Mouse (Mus musculus) 3134 (cell line): ENCODE data around the gene Kdm2a.

Experiments used
- DNase-seq: peaks from one replicate; pipeline ENCODE4 v3.0.0-alpha.2; 2011; ENCODE audit warnings: low spot score; ENCODE audit not compliant: insufficient read length; ENCODE audit errors: extremely low read depth

The Kdm2a gene

DNA sequence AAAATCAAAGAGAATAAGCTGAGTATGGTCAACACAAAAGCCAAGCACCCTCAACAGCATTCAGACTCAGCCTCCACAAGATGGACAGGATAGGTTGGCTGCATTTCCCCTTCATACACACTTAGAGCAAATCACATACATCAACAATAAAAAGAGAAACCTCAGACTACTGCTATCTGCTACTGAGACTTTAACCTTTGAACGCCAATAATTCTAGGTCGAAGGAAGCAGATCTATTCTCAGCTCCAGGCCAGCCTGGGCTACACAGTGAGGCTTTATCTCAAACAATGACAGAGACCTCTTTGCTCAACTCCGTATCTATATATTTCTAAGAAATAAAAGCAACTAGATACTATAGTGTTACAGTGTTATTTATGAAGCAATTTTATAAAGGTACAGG lies 66.8 kb downstream of the Kdm2a start:
- DNase-seq: no peak

DNA sequence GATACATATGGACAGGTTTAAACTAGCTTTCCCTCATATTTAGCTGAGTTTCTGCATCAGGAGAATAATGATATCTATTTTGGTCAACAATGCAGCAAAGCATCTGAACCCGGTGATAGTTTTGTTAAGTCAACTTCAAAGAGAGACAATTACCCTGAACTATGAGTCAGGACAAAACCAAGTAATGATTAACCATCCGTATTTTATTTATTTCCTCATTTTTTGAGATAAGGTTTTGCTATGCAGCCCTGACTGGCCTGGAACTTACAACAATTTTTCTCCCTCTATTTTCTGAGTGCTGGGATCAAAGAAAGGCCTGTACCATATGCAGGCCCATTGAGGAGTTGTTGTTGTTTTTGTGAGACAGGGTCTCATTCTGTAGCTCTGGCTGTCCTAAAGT lies 67.5 kb downstream of the Kdm2a start:
- DNase-seq: no peak

DNA sequence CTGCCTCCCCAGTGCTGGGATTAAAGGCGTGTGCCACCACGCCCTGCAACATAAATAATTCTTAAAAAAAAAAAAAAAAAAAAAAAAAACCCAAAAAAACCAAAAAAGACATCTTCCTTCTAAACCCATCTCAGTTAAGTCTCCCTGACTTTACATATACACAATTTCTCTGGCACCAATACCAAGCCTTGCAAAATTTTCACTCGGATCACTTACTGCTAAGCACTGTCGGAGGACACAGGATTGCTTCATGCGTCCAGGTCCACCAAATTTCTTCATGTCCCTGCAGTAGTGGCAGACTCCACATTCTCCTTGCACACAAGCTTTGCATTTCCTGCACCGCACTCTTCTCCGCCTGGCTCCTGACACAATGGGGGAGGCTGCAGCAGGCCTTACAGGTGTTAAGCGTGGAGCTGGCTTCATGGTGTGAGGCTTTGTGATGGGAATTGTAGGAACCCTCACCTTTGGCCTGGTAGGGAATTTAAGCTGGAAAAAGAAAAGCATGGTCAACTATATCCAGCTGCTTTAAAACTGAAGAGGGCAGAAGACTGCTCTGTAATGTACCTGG lies 69.3 kb downstream of the Kdm2a start:
- no peak for DNase-seq

DNA sequence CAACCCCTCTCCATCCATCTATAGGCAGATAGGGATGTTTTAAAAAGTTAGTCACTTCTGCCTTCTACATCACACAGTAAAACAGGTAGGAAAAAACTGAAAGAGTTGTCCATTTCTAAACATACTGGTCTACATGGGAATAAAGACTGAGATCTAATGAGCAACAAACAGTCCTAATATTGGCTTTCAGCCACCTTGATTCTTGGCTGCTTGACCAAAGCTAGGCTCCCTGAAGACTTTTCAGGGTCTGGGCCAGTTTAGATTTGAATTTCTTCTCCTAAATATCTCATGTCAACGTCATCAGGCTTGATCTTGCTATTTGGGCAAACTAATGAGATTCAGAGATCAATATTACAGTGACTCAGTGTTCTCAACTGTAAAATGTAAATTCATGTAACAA lies 71.2 kb downstream of the Kdm2a start:
- DNase-seq: no peak

DNA sequence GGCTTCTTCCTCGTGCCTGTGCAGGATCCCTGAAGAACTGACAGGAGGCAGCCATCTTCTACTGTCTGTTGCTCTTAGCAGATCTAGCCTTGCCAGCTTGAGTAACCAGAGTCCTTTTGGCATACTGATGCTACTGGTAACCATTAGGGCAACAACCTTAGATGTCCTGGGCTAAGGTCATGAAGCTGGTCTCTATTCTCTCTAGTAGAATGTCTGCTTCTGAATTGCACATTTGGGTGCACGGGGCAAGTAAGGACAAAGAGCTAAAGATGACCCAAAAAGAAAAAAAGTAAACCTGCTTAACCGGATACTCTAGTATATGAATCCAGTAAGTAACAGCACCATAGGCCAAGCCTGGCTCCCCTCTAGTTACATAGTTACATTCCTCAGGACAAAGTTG lies 72.0 kb downstream of the Kdm2a start:
- no peak for DNase-seq

DNA sequence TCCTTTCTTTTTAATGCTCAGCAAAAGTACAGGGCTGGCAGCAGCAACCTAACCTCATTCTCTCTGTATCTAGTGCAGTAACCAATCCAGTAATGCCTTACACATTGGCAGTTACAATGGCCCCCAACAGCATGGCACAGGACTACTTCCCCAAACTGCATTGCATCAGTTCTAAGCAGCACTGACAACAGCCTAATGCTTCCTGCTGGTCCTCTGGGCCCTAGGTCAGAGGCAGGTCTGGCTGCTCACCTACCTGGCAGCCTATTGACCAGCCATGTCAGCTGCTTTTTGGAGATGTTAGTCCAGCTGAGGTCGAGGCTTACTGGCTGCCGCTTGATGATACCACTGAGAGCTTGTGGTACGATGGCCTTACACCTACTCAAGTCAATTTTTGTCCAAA lies 76.0 kb downstream of the Kdm2a start:
- DNase-seq: no peak

DNA sequence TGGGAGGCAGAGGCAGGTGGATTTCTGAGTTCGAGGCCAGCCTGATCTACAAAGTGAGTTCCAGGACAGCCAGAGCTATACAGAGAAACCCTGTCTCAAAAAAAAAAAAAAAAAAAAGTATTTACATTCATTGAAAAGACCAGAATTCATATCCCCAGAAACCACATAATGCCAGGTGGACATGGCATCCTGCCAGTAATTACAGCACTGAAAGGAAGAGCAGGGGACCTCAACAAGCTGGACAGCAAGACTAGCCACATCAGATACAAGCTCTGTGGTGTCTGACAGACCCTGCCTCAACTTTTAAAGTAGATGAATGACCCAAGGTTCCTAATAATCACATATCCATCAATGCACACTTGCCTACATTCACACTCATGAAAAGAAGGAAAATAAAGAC lies 76.5 kb downstream of the Kdm2a start:
- DNase-seq: no peak

DNA sequence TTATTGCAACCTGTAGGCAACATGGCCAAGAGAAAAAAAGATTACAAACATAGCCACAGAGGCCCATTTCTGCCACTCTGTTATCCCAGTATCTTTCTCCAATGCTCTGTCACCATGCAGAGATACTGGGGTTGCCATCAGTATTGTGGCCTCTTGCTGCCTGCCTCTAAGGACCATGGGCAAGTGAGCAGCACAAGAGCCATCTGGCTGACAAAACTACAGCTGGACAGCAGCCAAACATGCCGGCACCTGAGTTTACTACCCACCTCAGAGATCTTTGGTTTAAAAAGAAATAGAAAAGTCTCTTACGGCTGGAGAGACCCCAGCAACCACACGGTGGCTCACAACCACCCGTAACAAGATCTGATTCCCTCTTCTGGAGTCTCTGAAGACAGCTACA lies 78.8 kb downstream of the Kdm2a start:
- DNase-seq: no peak

DNA sequence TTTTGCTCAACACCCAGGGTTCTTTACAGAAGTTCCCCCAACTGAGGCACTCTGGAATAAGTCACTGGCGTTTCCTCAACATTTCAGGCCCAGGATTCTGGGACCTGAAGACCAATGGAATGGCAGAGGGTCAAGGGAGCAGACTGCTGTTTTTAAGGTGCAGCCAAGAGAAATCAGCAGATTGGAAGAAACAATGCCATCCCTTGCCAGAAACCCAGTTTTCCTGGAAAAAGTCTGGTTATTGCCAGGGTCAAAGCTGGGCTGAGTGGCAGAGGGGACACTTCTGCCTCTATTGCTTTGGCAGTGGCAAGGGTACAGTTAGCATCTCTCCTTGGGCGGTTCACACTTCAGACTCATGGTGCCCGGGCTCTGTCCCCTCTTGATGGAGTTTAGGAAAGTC lies 80.9 kb downstream of the Kdm2a start:
- DNase-seq: no peak

DNA sequence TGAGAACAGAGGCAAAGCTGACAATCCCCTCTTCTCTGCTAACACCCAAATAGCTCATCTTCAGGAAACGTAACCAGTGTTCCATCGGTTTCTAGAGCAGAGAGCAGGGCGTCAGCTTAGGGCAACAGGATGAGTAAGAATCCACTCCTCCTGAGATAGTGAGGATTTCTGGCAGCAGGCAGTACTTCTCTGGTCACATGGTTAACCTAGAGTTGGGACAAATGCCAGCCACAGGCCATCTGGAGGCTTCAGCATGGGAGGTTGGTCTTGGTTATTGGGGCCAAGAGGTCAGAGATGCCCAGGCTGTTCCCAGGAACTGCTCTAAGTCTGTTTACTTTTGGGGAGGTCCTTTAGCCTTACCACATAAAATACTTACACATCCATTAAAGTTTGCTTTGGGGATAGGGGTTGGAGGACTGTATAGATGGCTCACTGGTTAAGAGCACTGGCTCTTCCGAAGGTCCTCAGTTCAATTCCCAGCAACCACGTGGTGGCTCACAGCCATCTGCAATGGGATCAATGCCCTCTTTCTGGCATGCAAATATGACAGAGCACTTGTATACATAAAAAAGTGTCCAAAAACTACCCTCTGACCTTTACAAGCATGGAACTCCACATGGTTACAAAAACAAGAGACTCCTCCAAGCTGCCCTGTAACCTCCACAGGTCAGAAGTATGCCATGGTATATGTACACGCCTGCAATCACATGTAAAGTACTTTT lies 82.7 kb downstream of the Kdm2a start:
- DNase-seq: peak; percentile 65

DNA sequence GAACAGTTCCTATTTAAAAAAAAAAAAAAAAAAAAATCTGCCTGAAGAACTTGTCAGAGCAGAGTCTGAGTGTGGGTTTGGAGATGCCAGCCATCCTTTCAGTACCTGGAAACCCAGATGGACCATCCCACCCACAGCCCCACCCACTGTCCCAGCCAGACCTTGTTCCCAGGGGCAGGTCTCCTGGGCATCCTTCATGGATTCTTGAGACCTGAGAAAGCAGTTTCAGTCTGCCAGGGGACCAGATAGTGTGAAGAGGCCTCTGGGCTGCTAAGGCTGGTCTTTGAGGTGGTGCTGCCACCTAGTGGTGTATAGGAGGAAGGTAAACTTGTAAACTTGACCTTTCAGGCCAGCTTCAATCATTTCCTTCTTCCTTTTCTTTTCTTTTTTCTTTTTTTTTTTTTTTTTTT lies 88.3 kb downstream of the Kdm2a start:
- peak; percentile 80 for DNase-seq

DNA sequence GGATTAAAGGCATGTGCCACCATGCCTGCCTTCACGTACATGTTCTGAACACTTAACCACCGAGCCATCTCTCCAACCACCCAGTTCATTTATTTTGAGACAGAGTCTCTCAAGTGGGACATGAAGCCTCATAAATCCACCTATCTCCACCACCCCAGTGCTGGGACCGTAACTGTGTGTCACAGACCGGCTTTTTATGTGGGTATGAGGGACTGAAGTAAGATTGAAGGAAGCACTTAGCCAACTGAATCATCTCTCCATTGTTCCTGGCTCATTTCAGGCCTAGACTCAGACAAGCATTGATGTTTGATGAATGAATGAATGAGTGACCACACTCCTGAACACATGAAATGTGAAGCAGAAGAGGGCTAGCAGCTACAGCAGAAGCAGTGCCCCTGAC lies 88.8 kb downstream of the Kdm2a start:
- DNase-seq: no peak

DNA sequence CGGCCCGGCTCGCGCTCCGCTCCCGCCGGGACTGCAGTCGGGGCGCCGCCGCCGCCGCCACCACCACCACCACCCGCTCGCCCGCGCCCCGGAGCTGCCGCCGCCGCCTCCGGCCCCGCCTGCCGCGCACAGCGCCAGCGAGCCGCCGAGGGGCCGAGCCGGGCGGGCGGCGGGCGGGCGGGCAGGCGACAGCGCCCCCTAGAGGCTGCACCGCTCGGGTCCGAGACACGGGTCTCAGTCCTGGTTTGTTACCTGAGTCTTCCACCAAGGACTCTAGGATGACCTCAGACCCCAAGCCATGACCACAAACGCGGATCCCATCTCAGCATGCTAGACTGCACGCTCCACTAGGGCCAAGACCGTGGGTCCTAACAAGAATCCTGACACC lies 91.9 kb downstream of the Kdm2a start, which contains the start of gene Grk2:
Gene Grk2, minus strand, starts transcription at position 33 of the 388 bp plus-strand sequence.
- DNase-seq: peak; percentile 64

DNA sequence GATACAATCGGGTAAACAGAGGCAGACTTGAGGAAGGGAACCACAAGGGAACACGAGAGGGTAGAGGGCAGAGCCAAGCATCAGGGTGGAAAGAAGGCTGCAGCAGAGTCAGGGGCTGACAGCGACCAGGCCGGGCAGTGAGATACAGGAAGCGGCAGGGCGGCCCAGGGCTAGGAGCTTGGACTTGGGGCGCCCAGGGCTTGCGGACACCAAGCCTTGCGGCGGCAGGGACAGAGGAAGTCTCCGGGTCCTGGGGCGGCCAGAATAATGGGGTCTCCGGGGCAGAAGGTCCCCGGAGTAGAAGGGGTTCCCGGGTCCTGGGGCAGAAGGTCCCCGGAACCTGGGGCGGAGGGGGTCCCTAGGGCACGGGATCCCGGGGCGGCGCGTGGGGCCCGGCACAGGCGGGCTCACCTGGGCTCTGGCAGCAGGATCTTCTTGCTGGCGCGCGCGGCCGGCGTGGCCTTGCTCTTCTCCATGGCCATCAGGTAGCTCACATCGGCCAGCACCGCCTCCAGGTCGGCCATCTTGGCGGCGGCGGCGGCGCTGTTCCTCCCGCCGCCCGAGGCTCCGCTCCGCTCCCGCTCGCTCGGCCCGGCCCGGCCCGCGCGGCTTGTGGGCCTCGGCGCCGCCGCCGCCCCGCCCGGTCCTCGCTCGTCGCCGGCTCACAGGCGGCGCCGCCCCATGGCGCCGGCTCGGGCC lies 92.4 kb downstream of the Kdm2a start:
- peak; percentile 70 for DNase-seq

DNA sequence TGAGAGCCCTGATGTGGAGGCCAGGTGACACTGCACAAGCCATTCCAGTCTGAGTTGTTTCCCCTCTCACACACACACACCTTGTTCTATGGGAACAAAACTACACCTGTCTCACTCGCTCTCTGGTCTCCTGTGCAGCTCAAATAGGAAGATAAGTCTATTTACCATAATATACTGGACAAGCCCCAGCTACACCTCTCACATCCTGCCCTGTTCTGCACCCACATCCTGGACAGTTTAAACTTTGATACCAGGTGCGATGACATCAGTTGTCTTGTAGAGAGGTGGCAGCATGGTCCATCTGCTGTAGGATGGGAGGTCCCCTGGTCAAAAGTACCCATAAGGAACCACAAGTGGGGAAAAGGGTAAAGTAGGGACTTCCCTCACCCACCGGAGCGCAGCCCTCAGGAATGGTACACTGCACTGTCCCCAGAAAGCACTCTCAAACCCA lies 93.2 kb downstream of the Kdm2a start:
- no peak for DNase-seq

DNA sequence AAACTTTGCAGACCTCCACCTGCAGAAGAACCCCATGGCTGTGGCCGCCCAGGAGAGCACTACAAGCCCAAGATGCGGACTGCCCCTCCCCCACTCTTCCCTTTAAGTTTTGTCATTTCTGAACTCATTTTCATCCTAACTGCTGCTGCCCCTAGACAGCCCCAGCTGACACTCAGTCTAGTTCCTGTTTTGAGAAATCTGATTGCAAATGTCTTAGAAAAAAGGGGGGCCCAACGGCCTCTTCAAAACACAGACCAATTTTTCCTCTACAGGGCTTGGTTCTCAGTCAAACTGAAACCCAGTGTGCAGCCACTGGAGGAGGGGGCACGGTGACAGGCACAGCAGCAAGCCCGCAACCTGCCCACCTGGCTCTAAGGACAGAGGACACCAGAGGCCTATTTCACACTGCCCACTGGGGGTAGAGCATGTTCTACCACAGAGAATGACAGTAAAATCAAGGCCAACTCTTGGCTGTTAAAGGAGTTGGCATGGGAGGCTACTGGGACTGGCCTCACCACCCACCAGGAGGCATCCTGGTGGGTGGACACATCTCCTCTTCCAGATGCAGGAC lies 93.7 kb downstream of the Kdm2a start:
- no peak for DNase-seq

DNA sequence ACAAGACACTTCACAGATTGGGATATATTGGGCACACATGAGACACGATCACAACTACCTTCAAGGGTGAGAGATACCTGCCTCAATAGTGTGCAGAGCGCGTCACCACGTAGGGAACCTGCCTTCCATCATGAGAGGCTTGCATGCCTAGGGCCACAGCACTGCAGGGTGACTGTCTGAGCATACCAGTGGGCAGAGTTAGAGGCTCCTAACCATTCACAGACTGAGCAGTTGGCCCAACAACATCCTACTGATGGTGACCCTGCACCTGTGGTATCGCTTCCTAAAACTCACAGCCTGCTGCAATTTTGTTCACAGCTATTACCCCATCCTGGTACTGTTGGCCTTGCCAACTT lies 94.5 kb downstream of the Kdm2a start:
- DNase-seq: no peak

DNA sequence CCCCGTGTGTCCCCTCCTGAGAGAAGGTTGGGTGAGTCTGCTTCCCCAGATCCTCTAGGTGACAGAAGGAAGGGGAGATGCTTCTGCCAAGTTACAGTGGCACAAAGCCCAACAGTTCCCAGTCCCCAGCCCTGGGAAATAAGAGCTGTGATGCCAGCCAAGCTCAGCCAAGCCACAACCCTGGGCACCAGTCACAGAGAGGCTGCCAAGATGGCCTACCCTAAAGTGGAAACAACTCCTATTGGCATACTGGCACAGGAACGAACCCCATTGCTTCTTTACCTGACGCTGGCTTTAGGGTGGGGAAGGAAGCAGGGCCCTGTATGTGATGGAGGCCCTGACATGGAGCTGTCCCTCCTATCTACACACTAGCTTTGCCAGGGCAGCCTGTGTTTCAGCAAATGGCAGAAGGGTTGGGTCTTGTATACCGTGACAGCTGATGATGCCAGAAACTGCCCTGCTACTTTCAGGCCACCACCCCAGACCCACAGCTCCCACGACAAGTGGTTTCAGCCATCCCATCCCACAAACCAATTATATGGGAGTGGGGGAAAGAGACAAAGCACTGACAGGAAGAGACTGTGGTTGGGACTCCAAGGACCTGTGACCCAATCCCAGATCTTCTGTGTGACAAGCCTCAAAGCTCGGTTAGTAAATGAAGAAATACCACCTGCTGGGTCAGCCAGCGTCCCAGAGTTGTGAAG lies 95.0 kb downstream of the Kdm2a start:
- peak; percentile 70 for DNase-seq

DNA sequence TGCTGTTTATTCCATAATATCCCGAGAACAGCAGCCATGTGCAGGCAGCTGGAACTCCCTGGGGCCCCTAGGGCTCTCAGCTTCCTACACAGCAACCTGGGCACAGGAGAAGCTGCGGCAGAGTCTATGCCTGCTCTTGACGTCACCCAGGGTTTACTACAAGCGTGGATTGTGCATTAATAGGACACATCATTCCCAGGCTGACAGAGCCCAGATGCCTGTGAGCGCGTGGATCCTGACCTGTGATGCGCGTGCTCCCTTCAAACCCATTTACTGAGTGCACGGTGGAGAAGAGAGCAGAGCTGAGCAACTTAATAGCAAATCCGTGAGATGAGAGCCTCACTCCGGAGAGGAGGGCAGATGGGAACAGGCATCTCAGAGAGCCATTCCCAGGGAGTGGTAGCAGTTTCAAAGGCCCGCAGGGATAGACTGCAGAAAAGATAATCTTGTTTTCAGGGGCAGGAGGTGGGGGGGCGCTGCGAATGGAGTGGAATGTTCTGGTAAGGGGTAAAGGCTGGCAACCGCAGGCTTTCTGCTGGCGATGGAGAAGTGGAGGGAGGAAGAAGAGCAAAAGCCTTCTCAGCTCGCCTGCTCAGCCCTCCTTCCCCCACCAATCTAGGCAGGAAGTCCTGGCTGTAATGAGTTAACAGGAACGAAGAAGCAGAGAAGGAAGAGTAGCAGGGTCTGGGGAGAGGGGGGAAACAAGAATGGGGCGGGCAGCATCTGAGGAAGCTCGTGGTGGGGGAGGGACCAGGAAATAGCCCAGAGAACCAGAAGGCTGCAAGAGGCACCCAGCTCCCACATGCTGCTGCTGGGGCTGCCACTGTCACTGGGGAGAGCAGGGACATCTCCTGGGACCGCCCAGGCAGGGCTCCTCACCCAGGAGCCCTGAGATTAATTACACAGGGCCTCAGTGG lies 96.1 kb downstream of the Kdm2a start:
- DNase-seq: no peak
